Mouse (Mus musculus) cortical plate, adult 2 months (tissue): ENCODE measurements around the gene Ablim1. TPM values are rescaled to one million over a fixed set of nuclear protein-coding genes. Genes with fewer than 3 reads are reported as not detected.
A peak's percentile ranks its signal among the peaks of the same experiment; 100 is the strongest.

ENCODE experiments used
- H3K27ac ChIP-seq: fragments of 200-500 bp; 2 replicates; pipeline ENCODE4 v1.5.1; 2012; ENCODE audit warnings: low read length, control low read depth, inconsistent platforms; ENCODE audit not compliant: insufficient read depth
- H3K4me1 ChIP-seq: fragments of 200-500 bp; 2 replicates; pipeline ENCODE4 v1.6.1; 2011; ENCODE audit warnings: low read length; ENCODE audit not compliant: control insufficient read depth, insufficient read depth
- H3K4me3 ChIP-seq: fragments of 200-500 bp; 2 replicates; pipeline ENCODE4 v1.5.1; 2011; ENCODE audit warnings: mild to moderate bottlenecking, low read length, control low read depth; ENCODE audit not compliant: insufficient read depth
- CTCF ChIP-seq: fragments of 200-500 bp; IDR thresholded peaks from 2 replicates; pipeline ENCODE4 v1.5.1; 2011; ENCODE audit warnings: mild to moderate bottlenecking, control low read depth, low read length; ENCODE audit not compliant: insufficient read depth; ENCODE audit errors: extremely low read depth
- POLR2A ChIP-seq: fragments of 200-500 bp; IDR thresholded peaks from 2 replicates; pipeline ENCODE4 v1.6.1; 2011; ENCODE audit warnings: mild to moderate bottlenecking, low read length, control low read depth; ENCODE audit not compliant: insufficient read depth; ENCODE audit errors: extremely low read depth
- polyA plus RNA-seq: library from polyadenylated mRNA; depleted of rRNA; stranded (reverse); fragments of >200 nt; gene quantifications from 2 replicates; pipeline ENCODE4 v1.2.3, GENCODE M21; 2012

Gene Ablim1
- polyA plus RNA-seq, 1 experiment, result 50.0 TPM

- Histone ChIP-seq H3K4me1 (peaks cover 4% of the 10 kb centered on the region; the same call in 1 of the 2 replicates), H3K4me3 (peak overlapping the region; percentile 7; the same call in 1 of the 2 replicates), H3K27ac (no peak overlapping the region)
- no peak for TF ChIP-seq POLR2A
- no peak for TF ChIP-seq CTCF
These were observed 44.3 kb upstream of the Ablim1 start for GRCm38 (mm10) chr19:57358836-57359598.

- no peak overlapping the region for H3K27ac ChIP-seq
- H3K4me3 ChIP-seq, result peak overlapping the region; percentile 7
- TF ChIP-seq POLR2A, result no peak
- peak; percentile 48 for TF ChIP-seq CTCF
- peaks cover 5% of the 10 kb centered on the region; the same call in 1 of the 2 replicates for H3K4me1 ChIP-seq
These were observed 43.6 kb upstream of the Ablim1 start for GRCm38 (mm10) chr19:57358322-57358721.

GRCm38 (mm10) chr19:57357811-57358210 lies 43.1 kb upstream of the Ablim1 start:
- Histone ChIP-seq H3K4me3 (no peak overlapping the region), H3K27ac (no peak overlapping the region), H3K4me1 (peaks cover 6% of the 10 kb centered on the region; the same call in 1 of the 2 replicates)
- no peak for TF ChIP-seq POLR2A
- TF ChIP-seq CTCF, result no peak

GRCm38 (mm10) chr19:57357244-57357643 lies 42.5 kb upstream of the Ablim1 start:
- TF ChIP-seq CTCF (no peak), POLR2A (no peak)
- Histone ChIP-seq H3K27ac (no peak overlapping the region), H3K4me3 (no peak overlapping the region), H3K4me1 (peaks cover 4% of the 10 kb centered on the region; the same call in 1 of the 2 replicates)

- Histone ChIP-seq H3K4me1 (peaks cover 7% of the 10 kb centered on the region), H3K27ac (no peak overlapping the region), H3K4me3 (no peak overlapping the region)
- no peak for TF ChIP-seq CTCF
- no peak for TF ChIP-seq POLR2A
These were observed 41.6 kb upstream of the Ablim1 start for GRCm38 (mm10) chr19:57356273-57356672.

GRCm38 (mm10) chr19:57355451-57356251 lies 40.9 kb upstream of the Ablim1 start:
- Histone ChIP-seq H3K27ac (no peak overlapping the region), H3K4me1 (peaks cover 7% of the 10 kb centered on the region)

GRCm38 (mm10) chr19:57354715-57355114 lies 40.0 kb upstream of the Ablim1 start:
- Histone ChIP-seq H3K4me3 (no peak overlapping the region), H3K4me1 (peaks cover 7% of the 10 kb centered on the region), H3K27ac (no peak overlapping the region)
- TF ChIP-seq POLR2A (no peak), CTCF (no peak)

More at GRCm38 (mm10) chr19:57355451-57356251, 40.9 kb upstream of the Ablim1 start:
- TF ChIP-seq POLR2A (no peak), CTCF (no peak)
- H3K4me3 ChIP-seq, result no peak overlapping the region

- Histone ChIP-seq H3K27ac (no peak overlapping the region), H3K4me3 (no peak overlapping the region), H3K4me1 (peaks cover 7% of the 10 kb centered on the region)
- no peak for TF ChIP-seq CTCF
- TF ChIP-seq POLR2A, result no peak
These were observed 39.3 kb upstream of the Ablim1 start for GRCm38 (mm10) chr19:57354050-57354449.

- TF ChIP-seq POLR2A (no peak), CTCF (no peak)
- H3K27ac ChIP-seq, result no peak overlapping the region
These were observed 38.5 kb upstream of the Ablim1 start for GRCm38 (mm10) chr19:57353228-57353627.

More at GRCm38 (mm10) chr19:57353228-57353627, 38.5 kb upstream of the Ablim1 start:
- H3K4me3 ChIP-seq, result no peak overlapping the region
- H3K4me1 ChIP-seq, result peaks cover 5% of the 10 kb centered on the region
